Mouse (Mus musculus): ENCODE measurements around the gene Srcin1. TPM values are rescaled to one million over a fixed set of nuclear protein-coding genes. Genes with fewer than 3 reads are reported as not detected.

The Srcin1 gene
- 0.77 and 1.2 TPM in 2 replicates for polyA plus RNA-seq (2012; rRNA removed)

- DNase-seq (ENCODE audit: low read depth) = no peak
Measured at GRCm38 (mm10) chr11:97576136-97576906, at the start of gene Srcin1. Gene Srcin1 (minus strand): TSS chr11:97576186.

GRCm38 (mm10) chr11:97625551-97625950, 49.6 kb upstream of the Srcin1 start:
- no peak for DNase-seq (ENCODE audit: low read depth)

DNA sequence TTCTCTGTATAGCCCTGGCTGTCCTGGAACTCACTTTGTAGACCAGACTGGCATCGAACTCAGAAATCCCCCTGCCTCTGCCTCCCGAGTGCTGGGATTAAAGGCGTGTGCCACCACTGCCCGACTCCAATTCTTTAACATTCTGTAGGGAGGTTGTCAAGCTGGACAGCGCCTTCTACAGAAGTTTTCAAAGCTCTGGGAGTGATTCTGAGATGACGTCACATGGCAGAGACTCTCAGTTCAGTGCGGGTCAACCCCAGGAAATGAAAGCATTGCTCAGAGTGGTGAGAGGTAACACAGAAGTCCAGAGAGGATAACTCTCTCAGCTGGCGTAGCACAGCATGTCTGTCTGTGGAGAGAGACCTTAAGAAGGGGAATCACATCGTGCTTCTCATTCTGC, 47.2 kb upstream of the Srcin1 start:
- no peak for DNase-seq (ENCODE audit: low read depth)

GRCm38 (mm10) chr11:97622440-97622839, 46.5 kb upstream of the Srcin1 start:
- no peak for DNase-seq (ENCODE audit: low read depth)

GRCm38 (mm10) chr11:97619391-97619795, 43.4 kb upstream of the Srcin1 start:
- DNase-seq (ENCODE audit: low read depth) = no peak

DNA sequence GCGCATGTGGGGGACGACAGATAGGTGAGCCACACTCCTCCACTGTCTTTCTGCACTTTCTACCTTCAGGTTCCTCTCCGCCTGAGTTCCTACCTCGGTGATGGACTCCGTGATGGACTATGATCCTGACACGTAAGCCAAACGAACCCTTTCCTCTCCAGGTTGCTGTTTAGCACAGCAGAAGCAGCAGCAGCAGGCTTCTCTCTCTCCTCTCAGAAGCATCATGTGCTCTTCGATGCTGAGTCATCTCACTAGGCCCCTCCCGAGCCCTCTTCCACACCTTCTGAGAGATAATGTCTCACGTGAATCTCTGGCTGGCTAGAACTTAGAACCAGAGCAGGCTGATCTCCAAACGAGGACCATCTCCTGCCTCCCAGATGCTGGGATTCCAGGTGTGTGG, 42.4 kb upstream of the Srcin1 start:
- no peak for DNase-seq (ENCODE audit: low read depth)

- no peak for DNase-seq (ENCODE audit: low read depth)
Measured at GRCm38 (mm10) chr11:97615276-97615675, 39.3 kb upstream of the Srcin1 start.

DNA sequence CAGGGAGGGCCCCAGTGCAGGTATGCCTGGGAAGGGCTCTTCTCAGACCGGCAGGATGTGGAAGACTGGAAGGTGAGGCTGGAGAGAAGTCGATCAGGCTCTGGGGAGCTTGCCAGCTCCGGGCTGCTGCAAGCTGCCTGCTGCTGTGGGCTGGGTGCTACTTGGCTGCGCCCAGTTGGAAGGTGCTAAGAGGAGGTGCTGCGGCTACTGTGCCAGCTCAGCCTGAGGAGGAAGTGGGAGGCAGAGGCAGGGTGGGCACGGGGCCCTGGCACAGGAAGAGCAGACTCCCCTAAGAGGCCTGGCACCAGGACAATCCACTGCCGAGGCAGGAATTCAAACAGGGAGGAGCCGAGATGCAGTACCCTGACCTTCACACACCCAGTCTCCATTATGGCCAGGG, 35.1 kb upstream of the Srcin1 start:
- DNase-seq (ENCODE audit: low read depth) = no peak

GRCm38 (mm10) chr11:97609743-97610142, 33.8 kb upstream of the Srcin1 start:
- DNase-seq (ENCODE audit: low read depth) = no peak

DNA sequence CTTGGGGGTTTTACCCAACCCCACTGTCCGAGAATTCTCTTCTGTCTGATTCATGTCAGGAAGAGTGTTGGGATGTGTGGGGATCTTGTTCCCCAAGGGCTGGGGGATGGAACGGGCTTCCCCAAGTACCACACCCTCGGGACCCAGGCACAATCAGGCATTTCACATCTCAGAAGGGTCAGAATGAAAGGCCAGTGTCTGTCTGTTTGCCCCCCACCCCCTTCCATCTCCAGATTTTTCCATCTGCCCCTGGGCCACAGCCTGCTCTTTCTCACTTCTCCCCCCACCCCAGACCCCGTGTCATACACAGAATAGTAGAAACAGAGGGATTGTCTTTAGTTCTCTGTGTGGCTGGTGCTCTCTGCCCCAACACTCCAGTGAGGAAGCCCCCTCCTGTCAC, 32.9 kb upstream of the Srcin1 start:
- no peak for DNase-seq (ENCODE audit: low read depth)

DNA sequence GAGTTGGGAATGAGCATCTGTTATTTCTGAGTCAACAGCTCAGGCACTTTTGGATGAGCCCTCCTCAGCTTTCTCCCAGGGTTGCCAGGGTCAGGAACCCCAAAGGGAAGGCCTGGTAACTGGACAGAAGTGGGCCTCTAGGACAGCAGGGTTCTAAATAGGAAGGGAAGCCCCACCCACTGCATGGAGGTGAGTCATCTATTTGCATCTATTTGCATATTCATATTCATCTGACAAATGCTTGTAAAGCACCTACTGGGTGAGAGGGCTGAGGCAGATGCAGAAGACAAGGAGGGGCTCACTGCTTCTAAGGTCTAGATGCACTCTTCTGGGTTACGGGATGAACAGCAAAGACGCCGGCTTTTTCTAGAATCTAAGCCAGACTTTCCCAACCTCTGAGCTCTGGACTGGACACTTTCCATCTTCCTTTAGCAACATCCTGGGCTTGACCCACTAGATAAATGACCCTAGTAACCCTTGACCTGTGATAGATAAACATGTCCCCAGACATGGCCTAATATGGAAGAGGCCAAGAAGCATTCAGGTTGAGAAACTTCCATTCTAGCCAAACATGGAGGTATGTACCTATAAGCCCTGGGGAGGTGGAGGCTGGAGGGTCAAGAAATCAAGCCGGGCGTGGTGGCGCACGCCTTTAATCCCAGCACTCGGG, 31.2 kb upstream of the Srcin1 start:
- no peak for DNase-seq (ENCODE audit: low read depth)

GRCm38 (mm10) chr11:97603891-97604290, 27.9 kb upstream of the Srcin1 start:
- no peak for DNase-seq (ENCODE audit: low read depth)

- DNase-seq (ENCODE audit: low read depth) = no peak
Measured at GRCm38 (mm10) chr11:97602223-97602622, 26.2 kb upstream of the Srcin1 start.

DNA sequence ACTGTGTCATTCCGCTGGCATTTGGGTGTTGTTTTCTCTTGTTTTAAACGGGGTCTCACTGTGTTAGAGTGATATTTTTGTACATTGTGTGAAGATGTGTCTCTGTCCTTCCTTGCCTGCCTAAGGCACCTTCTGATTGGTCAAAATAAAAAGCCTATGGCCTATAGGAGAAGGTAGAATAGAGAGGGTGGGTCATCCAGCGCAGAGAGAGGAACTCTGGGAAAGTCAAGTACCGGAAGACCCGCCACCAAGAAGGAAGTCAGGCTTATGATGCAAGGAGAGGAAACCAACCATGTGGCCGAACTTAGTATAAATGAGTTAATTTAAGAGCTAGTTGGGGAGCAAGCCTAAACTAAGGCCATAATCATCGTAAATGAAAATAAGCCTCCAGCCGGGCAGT, 23.1 kb upstream of the Srcin1 start:
- DNase-seq (ENCODE audit: low read depth) = no peak

GRCm38 (mm10) chr11:97597945-97598691, 22.1 kb upstream of the Srcin1 start:
- DNase-seq (ENCODE audit: low read depth) = no peak

DNA sequence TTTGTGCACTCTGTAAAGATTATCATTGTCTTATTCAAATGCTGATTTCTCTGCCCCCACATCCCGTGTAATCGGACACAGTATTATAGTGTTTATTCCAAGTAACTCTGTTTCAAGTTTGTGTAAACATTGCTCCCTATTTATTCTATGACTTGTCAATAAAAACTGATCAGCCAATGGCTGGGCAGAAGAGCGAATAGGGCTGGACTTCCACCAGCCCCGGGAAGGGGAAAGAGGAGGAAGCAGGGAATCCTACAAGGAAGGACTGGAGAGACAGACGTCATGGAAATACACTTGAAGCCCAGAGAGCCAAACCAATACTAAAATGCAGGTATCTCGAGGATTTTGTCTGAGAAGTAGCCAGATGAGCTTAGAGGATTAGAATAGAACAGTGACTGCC, 18.1 kb upstream of the Srcin1 start:
- DNase-seq (ENCODE audit: low read depth) = no peak

GRCm38 (mm10) chr11:97591910-97592309, 15.9 kb upstream of the Srcin1 start:
- no peak for DNase-seq (ENCODE audit: low read depth)

GRCm38 (mm10) chr11:97590227-97590960, 14.4 kb upstream of the Srcin1 start:
- no peak for DNase-seq (ENCODE audit: low read depth)

GRCm38 (mm10) chr11:97589216-97589615, 13.2 kb upstream of the Srcin1 start:
- no peak for DNase-seq (ENCODE audit: low read depth)

GRCm38 (mm10) chr11:97585932-97586331, 9.9 kb upstream of the Srcin1 start:
- no peak for DNase-seq (ENCODE audit: low read depth)

DNA sequence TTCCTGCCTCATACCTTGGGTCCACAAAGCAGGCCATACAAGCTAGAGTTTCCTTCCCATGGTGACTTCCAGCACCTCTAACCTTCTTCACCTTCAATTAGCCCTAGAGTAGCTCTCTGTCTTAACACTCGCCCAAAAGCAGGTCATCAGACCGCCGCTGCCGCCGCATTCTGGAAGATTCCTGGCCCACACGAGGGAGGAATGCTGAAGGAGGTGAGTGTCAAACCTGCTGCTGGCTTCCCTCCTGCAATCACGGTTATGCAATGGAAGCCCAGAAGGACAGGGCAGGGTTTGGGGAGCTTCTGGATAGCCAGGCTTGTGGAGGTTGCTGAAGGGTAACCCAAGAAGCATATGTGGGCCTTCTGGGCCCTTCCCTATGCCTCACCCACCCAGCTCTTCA, 8.5 kb upstream of the Srcin1 start:
- DNase-seq (ENCODE audit: low read depth) = no peak
